16 mouse cellular contexts compared by ENCODE assay signal in the genomic region with DNA sequence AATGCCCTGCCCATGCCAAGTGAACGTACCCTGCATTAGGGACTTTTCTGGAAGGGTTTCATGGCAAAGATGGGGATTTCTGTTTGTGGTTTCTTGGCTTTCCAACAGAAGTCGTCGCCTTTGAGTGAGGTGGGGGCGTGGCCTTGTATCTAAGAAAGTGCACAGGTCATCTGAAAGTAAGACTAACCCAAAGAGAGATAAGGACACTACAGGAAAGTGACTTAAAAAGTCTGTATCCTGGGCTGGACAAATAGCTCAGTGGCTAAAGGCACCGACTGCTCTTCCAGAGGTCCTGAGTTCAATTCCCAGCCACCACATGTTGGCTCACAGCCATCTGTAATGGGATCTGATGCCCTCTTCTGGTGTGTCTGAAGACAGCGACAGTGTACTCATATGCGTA. TPM values are rescaled to one million over a fixed set of nuclear protein-coding genes. Genes with fewer than 3 reads are reported as not detected.
A peak's percentile ranks its signal among the peaks of the same experiment; 100 is the strongest.
DNase-seq lines count a peak whose midpoint lies in the region; ATAC-seq and TF ChIP-seq lines count a peak whose summit lies in the region.
"Had no signal": no experiment of that assay in that cellular context is flagged by ENCODE, and none has a peak within 500 bp of the region (broad histone marks: within the 10 kb centered on the region; RNA-seq: fewer than 3 reads in every experiment).

No protein-coding gene starts in this region.

- 71% methylated on average over 7 of the region's 7 CpGs for WGBS in kidney, embryonic 15.5 days
- 77% methylated on average over 7 of the region's 7 CpGs for WGBS in kidney, embryonic 14.5 days
- WGBS in intestine, postnatal 0 days = 59% methylated on average over 7 of the region's 7 CpGs
- WGBS in liver, embryonic 16.5 days (ENCODE audit: insufficient replicate concordance) = 47% methylated on average over 7 of the region's 7 CpGs

- peaks cover 33% of the 10 kb centered on the region for H3K36me3 ChIP-seq in kidney, embryonic 15.5 days
- H3K36me3 ChIP-seq in kidney, embryonic 14.5 days (ENCODE audit: control insufficient read depth, insufficient read depth, low read length) = peaks cover 14% of the 10 kb centered on the region
- peaks cover 27% of the 10 kb centered on the region for H3K36me3 ChIP-seq in intestine, postnatal 0 days (ENCODE audit: control insufficient read depth, insufficient read depth)
- H3K36me3 ChIP-seq in liver, embryonic 16.5 days (ENCODE audit: control insufficient read depth, insufficient read depth) = peaks cover 24% of the 10 kb centered on the region

- peak; percentile 29 for TF ChIP-seq CTCF in intestine, postnatal 0 days (IDR thresholded peaks at IDR 0.05; ENCODE audit: low read depth)

- DNase-seq in 416B (ENCODE audit: low read depth) = peak; percentile 56
- DNase-seq in neural tube, embryonic 10.5 days (ENCODE audit: extremely low spot score, low spot score) = no peak
- DNase-seq in gastrocnemius, postnatal 14 days = no peak
- no peak for DNase-seq in heart, postnatal 36 days
- DNase-seq: cerebellum, adult 8-10 months; gastrocnemius, adult 2 months; heart, adult 11 months; kidney, postnatal 36 days had no signal

- no peak for ATAC-seq in kidney, embryonic 15.5 days (replicated peaks; ENCODE audit: low FRiP score)
- ATAC-seq in kidney, embryonic 14.5 days (ENCODE audit: low FRiP score, low TSS enrichment) = no peak
- ATAC-seq in intestine, postnatal 0 days = no peak
- ATAC-seq in liver, embryonic 16.5 days (ENCODE audit: low read depth) = no peak
- ATAC-seq: inflammation-experienced regulatory T-cells, adult 6 months had no signal

- H3K9ac ChIP-seq in kidney, embryonic 15.5 days = no peak overlapping the region
- no peak overlapping the region for H3K9ac ChIP-seq in kidney, embryonic 14.5 days (ENCODE audit: low read depth, low read length)
- H3K9ac ChIP-seq in intestine, postnatal 0 days (ENCODE audit: low read depth, low read length) = no peak overlapping the region
- 0 out of 2 replicates have a peak overlapping the region, but pooled peaks have one; percentile 14 for H3K9ac ChIP-seq in liver, embryonic 16.5 days (ENCODE audit: low read depth, low read length)
- H3K9ac ChIP-seq: embryonic facial prominence, embryonic 13.5 days; lung, embryonic 15.5 days; neural tube, embryonic 12.5 days had no signal

- H3K27ac ChIP-seq in kidney, embryonic 15.5 days = peak overlapping the region; percentile 45; the same call in 1 of the 2 replicates
- no peak overlapping the region for H3K27ac ChIP-seq in kidney, embryonic 14.5 days (ENCODE audit: low read depth, low read length)
- H3K27ac ChIP-seq in intestine, postnatal 0 days (ENCODE audit: low read depth, low read length) = peak overlapping the region; percentile 28; the same call in 1 of the 2 replicates
- H3K27ac ChIP-seq in liver, embryonic 16.5 days (ENCODE audit: low read length) = peak overlapping the region; percentile 92
- H3K27ac ChIP-seq: embryonic facial prominence, embryonic 13.5 days; gastrocnemius, adult 2 months; lung, embryonic 15.5 days; neural tube, embryonic 12.5 days had no signal

- no peak overlapping the region for H3K4me2 ChIP-seq in kidney, embryonic 15.5 days
- no peak overlapping the region for H3K4me2 ChIP-seq in kidney, embryonic 14.5 days (replicated peaks; ENCODE audit: low read depth, low read length)
- H3K4me2 ChIP-seq in intestine, postnatal 0 days (replicated peaks; ENCODE audit: low read depth) = peak overlapping the region; percentile 21; the same call in 1 of the 2 replicates
- no peak overlapping the region; the same call in 1 of the 2 replicates for H3K4me2 ChIP-seq in liver, embryonic 16.5 days (ENCODE audit: low read depth, low read length)
- H3K4me2 ChIP-seq: embryonic facial prominence, embryonic 13.5 days; lung, embryonic 15.5 days; neural tube, embryonic 12.5 days had no signal

- no peaks in the 10 kb centered on the region for H3K27me3 ChIP-seq in kidney, embryonic 15.5 days
- H3K27me3 ChIP-seq in kidney, embryonic 14.5 days (ENCODE audit: control insufficient read depth, insufficient read depth, low read length) = no peaks in the 10 kb centered on the region
- H3K27me3 ChIP-seq in intestine, postnatal 0 days (replicated peaks; ENCODE audit: control insufficient read depth, insufficient read depth, low read length) = no peaks in the 10 kb centered on the region
- H3K27me3 ChIP-seq in liver, embryonic 16.5 days (ENCODE audit: control insufficient read depth, insufficient read depth, low read depth, low read length) = no peaks in the 10 kb centered on the region
- H3K27me3 ChIP-seq: embryonic facial prominence, embryonic 13.5 days; lung, embryonic 15.5 days; neural tube, embryonic 12.5 days had no signal

- no peak overlapping the region for H3K4me3 ChIP-seq in kidney, embryonic 15.5 days (replicated peaks)
- H3K4me3 ChIP-seq in kidney, embryonic 14.5 days (ENCODE audit: low read length) = no peak overlapping the region
- H3K4me3 ChIP-seq in intestine, postnatal 0 days (ENCODE audit: low read depth, low read length) = no peak overlapping the region
- no peak overlapping the region for H3K4me3 ChIP-seq in liver, embryonic 16.5 days (ENCODE audit: low read depth, low read length)
- H3K4me3 ChIP-seq: embryonic facial prominence, embryonic 13.5 days; gastrocnemius, adult 2 months; lung, embryonic 15.5 days; neural tube, embryonic 12.5 days had no signal

- intact Hi-C loops in gastrocnemius, postnatal 14 days (cut with DNase I; ENCODE audit: low total_unique reads) = loop anchor here (10.0 kb wide), 1 partner anchor 46 kb away; a partner anchor contains a TSS
- intact Hi-C loops in heart, postnatal 36 days (cut with DNase I) = no loop called here

- H3K4me1 ChIP-seq in kidney, embryonic 15.5 days = peaks cover 55% of the 10 kb centered on the region
- peaks cover 16% of the 10 kb centered on the region for H3K4me1 ChIP-seq in kidney, embryonic 14.5 days (ENCODE audit: control insufficient read depth, insufficient read depth, low read length)
- peaks cover 10% of the 10 kb centered on the region; the same call in 1 of the 2 replicates for H3K4me1 ChIP-seq in intestine, postnatal 0 days (replicated peaks; ENCODE audit: control insufficient read depth, insufficient read depth, low read length)
- peaks cover 72% of the 10 kb centered on the region for H3K4me1 ChIP-seq in liver, embryonic 16.5 days (ENCODE audit: control insufficient read depth, low read depth, low read length)

- H3K9me3 ChIP-seq in kidney, embryonic 15.5 days (replicated peaks) = no peaks in the 10 kb centered on the region
- H3K9me3 ChIP-seq in kidney, embryonic 14.5 days (ENCODE audit: control insufficient read depth, low read length) = no peaks in the 10 kb centered on the region
- H3K9me3 ChIP-seq in intestine, postnatal 0 days (ENCODE audit: control insufficient read depth) = no peaks in the 10 kb centered on the region
- no peaks in the 10 kb centered on the region for H3K9me3 ChIP-seq in liver, embryonic 16.5 days (replicated peaks; ENCODE audit: control insufficient read depth, low read length)
- H3K9me3 ChIP-seq: embryonic facial prominence, embryonic 13.5 days; lung, embryonic 15.5 days; neural tube, embryonic 12.5 days had no signal

RNA-seq across cellular contexts. Expression of a gene that starts 5.0 kb away (rescaled TPM):
- polyA plus RNA-seq in kidney, embryonic 15.5 days (2015; fragmentation: Nextera tagmentation; extraction: Ambion mirVana) = 30.3 and 32.0 TPM in 2 replicates
- polyA plus RNA-seq in kidney, embryonic 14.5 days (2014; fragmentation: Nextera tagmentation; extraction: Ambion mirVana) = 25.1 TPM in 2 replicates
- 22.8 and 24.0 TPM in 2 replicates for polyA plus RNA-seq in intestine, postnatal 0 days (2015; fragmentation: Nextera tagmentation; extraction: Ambion mirVana)
- polyA plus RNA-seq in liver, embryonic 16.5 days (2015; fragmentation: Nextera tagmentation; extraction: Ambion mirVana) = 35.5 and 37.6 TPM in 2 replicates
- total RNA-seq in gastrocnemius, postnatal 14 days (2021) = 10 to 100 TPM in 1 of 2 experiments, 1 to 10 TPM in 1; 9.0 to 10.0 TPM
- total RNA-seq in heart, postnatal 36 days (2021) = 1 to 10 TPM; 8.3 to 8.4 TPM

RNA-seq across cellular contexts. Expression of a gene that starts 8.1 kb away (rescaled TPM):
- 40.5 and 41.0 TPM in 2 replicates for polyA plus RNA-seq in kidney, embryonic 15.5 days (2015; fragmentation: Nextera tagmentation; extraction: Ambion mirVana)
- polyA plus RNA-seq in kidney, embryonic 14.5 days (2014; fragmentation: Nextera tagmentation; extraction: Ambion mirVana) = 35.6 and 43.1 TPM in 2 replicates
- polyA plus RNA-seq in intestine, postnatal 0 days (2015; fragmentation: Nextera tagmentation; extraction: Ambion mirVana) = 42.7 and 43.1 TPM in 2 replicates
- polyA plus RNA-seq in liver, embryonic 16.5 days (2015; fragmentation: Nextera tagmentation; extraction: Ambion mirVana) = 29.2 and 31.6 TPM in 2 replicates
- 10 to 100 TPM in 1 of 2 experiments, 1 to 10 TPM in 1; 8.7 to 10.1 TPM for total RNA-seq in gastrocnemius, postnatal 14 days (2021)
- total RNA-seq in heart, postnatal 36 days (2021) = 10 to 100 TPM in 1 of 2 experiments, 1 to 10 TPM in 1; 9.5 to 11.5 TPM

RNA-seq across cellular contexts. Expression of a gene that starts 20.6 kb away (rescaled TPM):
- 4.0 and 4.8 TPM in 2 replicates for polyA plus RNA-seq in kidney, embryonic 15.5 days (2015; fragmentation: Nextera tagmentation; extraction: Ambion mirVana)
- 1.2 and 1.6 TPM in 2 replicates for polyA plus RNA-seq in kidney, embryonic 14.5 days (2014; fragmentation: Nextera tagmentation; extraction: Ambion mirVana)
- polyA plus RNA-seq in intestine, postnatal 0 days (2015; fragmentation: Nextera tagmentation; extraction: Ambion mirVana) = 1.3 and 1.4 TPM in 2 replicates
- 0.74 and 0.81 TPM in 2 replicates for polyA plus RNA-seq in liver, embryonic 16.5 days (2015; fragmentation: Nextera tagmentation; extraction: Ambion mirVana)
- total RNA-seq in gastrocnemius, postnatal 14 days (2021) = 10 to 100 TPM; 11.2 to 48.8 TPM
- total RNA-seq in heart, postnatal 36 days (2021) = under 1 TPM; 0.95 to 0.97 TPM

RNA-seq across cellular contexts. Expression of a gene that starts 30.8 kb away (rescaled TPM):
- polyA plus RNA-seq in kidney, embryonic 15.5 days (2015; fragmentation: Nextera tagmentation; extraction: Ambion mirVana) = 44.5 and 57.4 TPM in 2 replicates
- 40.6 and 41.2 TPM in 2 replicates for polyA plus RNA-seq in kidney, embryonic 14.5 days (2014; fragmentation: Nextera tagmentation; extraction: Ambion mirVana)
- 60.4 and 67.3 TPM in 2 replicates for polyA plus RNA-seq in intestine, postnatal 0 days (2015; fragmentation: Nextera tagmentation; extraction: Ambion mirVana)
- 853 and 865 TPM in 2 replicates for polyA plus RNA-seq in liver, embryonic 16.5 days (2015; fragmentation: Nextera tagmentation; extraction: Ambion mirVana)
- total RNA-seq in gastrocnemius, postnatal 14 days (2021) = 10 to 100 TPM; 11.8 to 15.9 TPM
- total RNA-seq in heart, postnatal 36 days (2021) = 10 to 100 TPM; 29.9 to 31.8 TPM

RNA-seq across cellular contexts. Expression of a gene that starts 31.1 kb away (rescaled TPM):
- polyA plus RNA-seq in kidney, embryonic 15.5 days (2015; fragmentation: Nextera tagmentation; extraction: Ambion mirVana) = 0.27 and 0.39 TPM in 2 replicates
- 0.39 and 0.54 TPM in 2 replicates for polyA plus RNA-seq in kidney, embryonic 14.5 days (2014; fragmentation: Nextera tagmentation; extraction: Ambion mirVana)
- 0.17 and 0.26 TPM in 2 replicates for polyA plus RNA-seq in intestine, postnatal 0 days (2015; fragmentation: Nextera tagmentation; extraction: Ambion mirVana)
- polyA plus RNA-seq in liver, embryonic 16.5 days (2015; fragmentation: Nextera tagmentation; extraction: Ambion mirVana) = 0.02 and 0.06 TPM in 2 replicates
- under 1 TPM; 0.04 to 0.06 TPM for total RNA-seq in gastrocnemius, postnatal 14 days (2021)
- total RNA-seq in heart, postnatal 36 days (2021) = under 1 TPM; 0.22 to 0.41 TPM
